Mouse (Mus musculus) gastrocnemius, adult 18-20 months (tissue): ENCODE data around the gene C2cd2l. TPM values are rescaled to one million over a fixed set of nuclear protein-coding genes. Genes with fewer than 3 reads are reported as not detected.
A peak's percentile ranks its signal among the peaks of the same experiment; 100 is the strongest.
"Not testable (repeated sequence)": the region's sequence is repeated elsewhere in the genome, so short reads cannot be mapped to it uniquely, and the experiment has no call there.

ENCODE experiments used
- DNase-seq: peaks from one replicate; pipeline ENCODE4 v3.0.0; 2021; ENCODE audit warnings: low spot score
- long read RNA-seq, 2 experiments: library from polyadenylated mRNA; stranded (forward); transcript quantifications; one replicate each; pipeline ENCODE4 v2.0.0; 2021
- total RNA-seq, 2 experiments: library from RNA; stranded (reverse); gene quantifications; 2 replicates each; pipeline ENCODE4 v1.2.3; 2021

The C2cd2l gene
- total RNA-seq, result 10 to 100 TPM; 14.1 to 14.8 TPM
- long read RNA-seq, experiment 1, full-length matches to known transcripts, result 20 of 26 reads
- long read RNA-seq, experiment 1, partial matches to known transcripts, result 2 of 26 reads
- long read RNA-seq, experiment 1, other reads (novel, unspliced or antisense), result 4 of 26 reads
- long read RNA-seq, experiment 2, full-length matches to known transcripts, result 12 of 19 reads
- long read RNA-seq, experiment 2, partial matches to known transcripts, result 4 of 19 reads
- long read RNA-seq, experiment 2, other reads (novel, unspliced or antisense), result 3 of 19 reads

DNA sequence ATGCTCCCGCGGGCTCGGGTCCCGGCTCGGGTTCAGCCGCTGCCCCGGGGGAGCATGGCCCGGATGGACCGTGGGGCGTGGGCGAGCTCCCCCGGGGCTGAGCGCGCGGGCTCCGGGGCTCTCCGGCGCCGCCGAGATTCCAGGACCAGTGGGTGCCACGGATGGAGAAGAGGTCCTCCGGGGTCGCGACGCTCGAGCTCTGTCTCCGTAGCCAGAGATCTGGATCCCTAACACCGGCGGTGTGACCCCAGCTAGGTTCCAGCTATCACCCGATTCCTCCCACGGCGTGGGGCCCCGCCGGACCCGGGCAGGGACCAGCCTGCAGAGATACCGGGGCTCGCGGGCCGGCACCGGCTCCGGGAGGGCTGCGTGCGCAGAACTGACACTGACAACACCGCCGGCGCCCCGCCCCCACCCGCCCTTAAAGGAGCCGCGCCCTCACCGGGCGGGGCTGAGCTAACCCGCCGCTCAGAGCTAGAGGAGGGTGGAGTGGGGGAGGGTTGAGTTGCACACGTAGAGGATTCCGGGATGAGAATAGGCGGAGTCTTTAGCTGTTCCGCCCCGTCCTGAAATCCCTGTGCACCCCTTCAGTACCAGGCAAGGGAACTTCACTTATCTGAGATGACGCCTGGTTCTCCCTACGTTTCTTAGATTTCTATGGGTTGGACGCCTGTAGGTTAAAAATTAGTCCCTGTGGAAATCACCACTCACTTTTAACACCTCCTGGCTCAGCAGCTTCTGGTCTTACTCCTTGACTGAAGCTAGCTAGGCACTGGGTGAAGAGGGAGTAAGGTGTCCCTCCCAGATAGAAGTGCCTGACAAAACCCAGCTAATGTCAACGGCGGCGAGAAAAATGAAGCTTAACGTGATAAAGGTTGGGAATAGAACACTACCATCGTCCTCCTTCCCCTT, at the start of gene C2cd2l:
Gene C2cd2l, minus strand, starts transcription at position 399 of the 912 bp plus-strand sequence.
- peak; percentile 93 for DNase-seq

- DNase-seq, result no peak
These were observed 44.4 kb upstream of the C2cd2l start for GRCm38 (mm10) chr9:44364480-44364879.

DNA sequence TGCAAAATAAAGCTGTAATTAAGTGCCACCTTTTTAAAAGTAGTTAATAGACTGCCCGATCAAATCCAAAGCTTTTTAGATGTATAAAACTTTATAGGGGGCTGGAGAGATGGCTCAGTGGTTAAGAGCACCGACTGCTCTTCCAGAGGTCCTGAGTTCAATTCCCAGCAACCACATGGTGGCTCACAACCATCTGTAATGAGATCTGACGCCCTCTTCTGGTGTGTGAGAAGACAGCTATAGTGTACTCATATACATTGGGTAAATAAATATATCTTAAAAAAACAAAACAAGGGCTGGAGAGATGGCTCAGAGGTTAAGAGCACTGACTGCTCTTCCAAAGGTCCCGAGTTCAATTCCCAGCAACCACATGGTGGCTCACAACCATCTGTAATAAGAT, 41.8 kb upstream of the C2cd2l start:
- not testable (repeated sequence) for DNase-seq

DNA sequence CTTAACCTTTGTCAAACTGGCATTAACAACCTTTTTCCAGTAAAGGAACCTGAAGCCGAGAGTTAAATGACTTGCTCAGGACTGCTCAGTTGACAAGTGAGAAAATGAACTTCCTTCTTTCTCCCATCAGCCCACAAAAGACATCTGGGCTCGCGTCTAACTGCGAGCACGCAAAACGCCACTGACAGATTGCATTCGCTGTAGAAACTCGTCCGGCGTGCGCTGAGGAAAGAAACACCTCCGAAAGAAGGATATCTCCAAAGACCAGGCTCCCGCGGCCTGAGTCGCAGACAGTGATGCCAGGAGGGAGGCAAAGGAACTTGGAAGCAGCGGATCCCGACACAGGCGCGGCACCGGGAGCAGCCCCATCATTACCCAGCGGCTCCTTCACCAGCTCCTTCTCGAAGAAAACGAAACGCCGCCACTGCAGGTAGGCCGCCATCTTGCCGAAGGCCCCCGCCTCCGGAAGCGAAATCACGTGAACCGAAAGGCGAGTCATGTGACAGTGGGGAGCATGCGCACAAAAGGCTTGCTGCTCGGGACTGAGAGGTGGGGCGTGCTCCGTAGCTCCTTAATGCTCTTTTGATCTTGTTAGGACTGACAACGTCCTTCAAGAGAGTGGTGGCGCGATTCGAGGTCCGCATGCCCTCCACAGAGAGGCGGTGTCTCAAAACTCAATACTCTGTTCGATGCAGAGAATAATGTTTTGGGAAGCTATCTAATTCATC, 41.3 kb upstream of the C2cd2l start, which contains the start of gene Vps11:
Gene Vps11, minus strand, starts transcription at position 481 of the 728 bp plus-strand sequence.
- DNase-seq, result peak; percentile 96

- DNase-seq, result no peak
These were observed 37.1 kb upstream of the C2cd2l start for GRCm38 (mm10) chr9:44357207-44357606.

DNA sequence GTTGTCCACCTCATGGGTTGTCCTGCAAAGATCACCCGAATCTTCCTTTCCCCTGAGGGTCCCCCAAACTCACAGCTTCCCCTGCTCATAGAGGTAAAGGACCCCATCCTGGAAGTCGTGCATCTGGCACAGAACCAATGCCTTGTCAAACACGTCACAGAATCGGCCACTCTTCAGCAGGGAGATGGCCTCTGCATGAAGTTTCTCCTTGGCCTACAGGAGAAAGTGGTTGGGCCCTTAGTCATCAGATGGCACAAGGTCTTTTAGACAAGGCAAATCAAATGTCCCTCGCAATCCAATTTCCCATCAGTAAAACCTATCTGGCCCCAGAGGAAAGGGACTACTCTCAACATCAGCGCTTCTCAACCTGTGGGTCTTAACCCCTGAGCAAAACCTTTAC, 33.1 kb upstream of the C2cd2l start:
- no peak for DNase-seq

DNA sequence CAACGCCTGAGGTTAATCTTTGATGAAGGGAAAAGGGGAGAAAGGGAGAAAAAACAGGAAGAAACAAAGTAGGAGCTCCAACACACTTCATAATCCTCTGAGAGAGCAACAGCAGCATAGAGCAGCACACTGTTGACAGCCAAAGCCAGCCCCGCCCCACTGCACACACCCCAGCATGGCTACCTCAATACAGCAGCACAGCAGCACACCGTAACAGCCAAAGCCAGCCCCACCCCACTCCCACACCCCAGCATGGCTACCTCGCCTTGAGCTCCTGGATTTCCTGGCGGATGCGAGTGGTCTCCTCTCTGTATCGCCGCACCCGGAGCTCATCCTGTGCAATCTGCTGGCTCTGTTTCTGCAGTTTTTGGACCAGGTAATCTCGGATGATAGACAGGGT, 32.3 kb upstream of the C2cd2l start:
- DNase-seq, result no peak

DNA sequence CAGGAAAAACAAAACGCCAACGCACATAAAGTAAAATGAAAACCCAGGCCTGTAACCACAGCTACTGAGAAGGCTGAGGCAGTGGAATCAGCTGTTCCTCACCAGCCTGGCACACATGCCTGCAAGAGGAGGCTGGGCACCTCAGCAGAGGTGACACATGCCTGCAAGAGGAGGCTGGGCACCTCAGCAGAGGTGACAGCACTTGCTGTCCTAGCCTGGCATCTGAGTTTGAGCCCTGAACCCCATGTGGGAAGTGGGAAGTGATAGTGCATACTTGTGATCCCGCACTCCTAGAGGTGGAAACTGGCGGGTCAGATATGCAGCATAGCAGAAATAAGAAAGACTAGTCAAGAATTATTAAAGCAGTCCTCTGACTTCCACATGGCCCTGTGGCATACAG, 31.3 kb upstream of the C2cd2l start:
- no peak for DNase-seq

DNA sequence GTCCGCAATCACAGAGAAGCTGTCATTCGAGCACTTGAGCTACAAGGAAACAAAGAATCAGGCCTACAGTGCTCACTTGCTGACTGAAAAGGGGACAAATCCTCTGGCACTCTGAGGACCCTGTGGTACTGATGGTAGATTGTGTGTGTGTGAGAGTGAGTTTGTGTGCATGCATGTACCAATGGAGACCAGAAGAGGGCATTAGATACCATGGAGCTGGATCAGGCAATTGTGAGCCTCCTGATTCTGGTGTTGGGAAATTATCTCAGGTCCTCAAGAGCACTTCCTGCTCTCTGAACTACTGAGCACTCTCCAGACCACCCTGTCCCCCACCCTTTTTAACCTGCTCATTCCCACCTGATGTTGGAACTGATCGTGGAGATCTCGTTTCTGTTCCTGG, 28.5 kb upstream of the C2cd2l start:
- DNase-seq, result no peak

GRCm38 (mm10) chr9:44347621-44348020, 27.5 kb upstream of the C2cd2l start:
- no peak for DNase-seq

GRCm38 (mm10) chr9:44347166-44347565, 27.1 kb upstream of the C2cd2l start:
- no peak for DNase-seq

DNA sequence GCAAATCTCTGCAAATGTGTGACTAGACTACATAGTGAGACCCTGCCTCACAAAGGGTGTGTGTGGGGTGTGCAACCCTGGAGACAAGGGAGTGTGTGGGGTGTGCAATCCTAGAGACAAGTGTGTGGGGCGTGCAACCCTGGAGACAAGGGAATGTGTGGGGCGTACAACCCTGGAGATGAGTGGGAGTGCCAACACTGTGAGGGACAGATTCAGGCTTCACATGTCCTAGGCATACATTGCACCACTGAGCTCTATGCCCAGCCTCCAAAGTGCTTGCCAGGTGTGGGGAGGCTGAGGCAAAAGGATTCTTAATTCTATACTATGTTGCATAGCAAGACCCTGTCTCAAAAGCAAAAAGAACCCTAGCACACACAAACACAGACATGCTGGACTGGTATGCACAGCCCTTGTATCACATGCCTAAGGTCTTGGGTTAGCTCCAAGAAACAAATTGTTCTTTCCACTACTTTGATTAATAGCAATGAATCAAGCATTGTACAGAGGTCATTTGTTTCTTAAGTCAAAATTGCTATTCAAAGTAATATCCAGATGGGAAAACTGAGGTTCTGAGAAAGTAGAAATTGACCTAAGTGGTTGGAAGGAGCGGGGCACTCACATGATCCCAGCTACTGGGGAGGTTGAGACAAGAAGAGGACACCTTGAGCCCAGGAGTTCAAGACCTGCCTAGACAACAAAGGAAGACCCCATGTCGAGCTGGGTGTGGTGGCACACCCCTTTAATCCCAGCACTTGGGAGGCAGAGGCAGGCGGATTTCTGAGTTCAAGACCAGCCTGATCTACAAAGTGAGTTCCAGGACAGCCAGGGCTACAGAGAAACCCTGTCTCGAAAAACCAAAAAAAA, 25.7 kb upstream of the C2cd2l start:
- no peak for DNase-seq

GRCm38 (mm10) chr9:44343781-44344421, 23.8 kb upstream of the C2cd2l start, which contains the start of gene Hmbs:
Gene Hmbs (minus strand): TSS chr9:44344228.
- DNase-seq, result peak; percentile 94

GRCm38 (mm10) chr9:44343290-44343689, 23.2 kb upstream of the C2cd2l start:
- DNase-seq, result no peak

DNA sequence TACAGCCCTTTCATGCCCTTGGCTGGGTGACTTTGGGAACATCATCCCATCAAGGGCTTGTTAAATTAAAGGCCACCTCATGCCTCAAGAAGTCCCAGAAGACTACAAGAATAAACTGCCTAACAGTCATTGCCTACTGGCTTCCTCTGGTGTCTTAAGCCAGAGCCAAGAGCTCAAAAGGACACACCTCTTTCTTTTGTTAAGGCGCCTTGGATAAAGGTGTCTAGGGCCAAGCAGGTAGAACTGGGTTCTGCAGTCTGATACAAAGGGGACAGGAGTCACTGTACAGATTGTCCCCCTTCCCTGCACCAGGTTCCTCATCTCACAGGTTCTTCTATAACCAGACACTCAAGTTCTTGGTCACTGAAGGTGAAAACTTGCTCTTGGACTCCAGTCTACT, 22.5 kb upstream of the C2cd2l start:
- DNase-seq, result no peak

- no peak for DNase-seq
These were observed 22.1 kb upstream of the C2cd2l start for GRCm38 (mm10) chr9:44342173-44342572.

GRCm38 (mm10) chr9:44341487-44341886, 21.4 kb upstream of the C2cd2l start:
- DNase-seq, result no peak

DNA sequence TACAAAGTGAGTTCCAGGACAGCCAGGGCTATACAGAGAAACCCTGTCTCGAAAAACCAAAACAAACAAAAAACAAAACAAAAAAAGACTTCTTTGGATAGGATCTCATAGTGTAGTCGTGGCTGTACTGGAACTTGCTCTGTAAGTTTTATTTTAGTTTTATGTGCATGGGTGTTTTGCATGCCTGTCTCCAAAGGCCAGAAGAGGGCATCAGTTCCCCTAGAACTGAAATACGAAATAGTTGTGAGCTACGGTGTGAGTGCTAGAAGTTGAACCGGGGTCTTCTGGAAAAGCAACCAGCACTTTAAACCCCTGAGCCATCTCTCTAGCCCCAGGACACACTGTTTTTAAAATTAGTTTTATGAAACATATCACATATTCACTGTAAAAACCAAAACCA, 18.5 kb upstream of the C2cd2l start:
- no peak for DNase-seq

- no peak for DNase-seq
These were observed 17.5 kb upstream of the C2cd2l start for GRCm38 (mm10) chr9:44337436-44338169.

DNA sequence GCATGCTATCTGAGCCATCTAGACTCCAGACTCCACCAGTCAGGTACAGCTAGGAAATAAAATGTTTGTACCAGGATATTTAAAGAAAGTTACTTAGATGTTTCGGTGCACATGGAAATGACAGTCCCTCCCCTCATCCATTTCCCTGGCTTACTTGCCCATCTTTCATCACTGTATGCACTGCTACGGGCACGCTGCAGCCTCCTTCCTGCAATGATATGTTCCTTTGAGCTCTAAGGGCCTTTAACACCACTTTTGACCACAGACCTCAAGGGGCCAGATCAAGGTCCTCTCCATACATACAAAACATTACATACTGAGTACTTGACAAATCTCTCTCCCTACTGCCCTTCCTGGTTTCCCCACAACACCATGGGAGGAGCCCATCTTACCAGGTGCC, 16.9 kb upstream of the C2cd2l start:
- no peak for DNase-seq
